In genomic region chr6:14121479-14121878, GRCm38 (mm10) we compare ENCODE assay signal across 19 mouse cellular contexts.
DNase-seq lines count a peak whose midpoint lies in the region; ATAC-seq lines count a peak whose summit lies in the region.
"Had no signal": no experiment of that assay in that cellular context is flagged by ENCODE, and none has a peak within 500 bp of the region (broad histone marks: within the 10 kb centered on the region; RNA-seq: fewer than 3 reads in every experiment).

No protein-coding gene starts in this region.

- peak; percentile 70 for ATAC-seq in granulocyte monocyte progenitor cell, adult 5-6 weeks (replicated peaks; ENCODE audit: poor library complexity, severe bottlenecking)
- ATAC-seq: forebrain, embryonic 16.5 days; intestine, embryonic 16.5 days; midbrain, embryonic 13.5 days had no signal

- DNase-seq in A20 (ENCODE audit: low read depth, low spot score), result peak; percentile 95
- peak; percentile 62 to 65 for DNase-seq in B cell, adult 2 months
- DNase-seq in spleen, postnatal 36 days (ENCODE audit: low spot score in 2 of 2), result peak; percentile 58
- DNase-seq in layer of hippocampus, postnatal 25 days (ENCODE audit: extremely low spot score in 1 of 2, low spot score in 1 of 2), result no peak
- no peak for DNase-seq in kidney, postnatal 25 days
- DNase-seq: adrenal gland, postnatal 25 days; cerebellum, adult 18-20 months; gastrocnemius, adult 2 months; gastrocnemius, postnatal 36 days; heart, postnatal 36 days; kidney, adult 9 months; kidney, postnatal 10 days; lung, postnatal 36 days; right cerebral cortex, adult 18-20 months; thymus, postnatal 4 days had no signal

Comparison
In these comparisons a context has a peak if more than half of its experiments do, and no peak if none do; other contexts are left out.
1. DNase-seq: peak in A20 (single experiment), B cell, adult 2 months (2 of 2) and spleen, postnatal 36 days (2 of 2); none in layer of hippocampus, postnatal 25 days (0 of 2) and kidney, postnatal 25 days (0 of 2).